Mouse (Mus musculus) embryonic facial prominence, embryonic 13.5 days (tissue): ENCODE results near the gene Laptm4a. TPM values are rescaled to one million over a fixed set of nuclear protein-coding genes. Genes with fewer than 3 reads are reported as not detected.

Experiments used
- ATAC-seq: fragments of 200-750 bp; cut with Nextera tagmentation; 2 replicates; pipeline ENCODE4 v1.8.0; 2017; ENCODE audit warnings: low read depth; ENCODE audit not compliant: insufficient number of reproducible peaks, insufficient read depth, low FRiP score, low TSS enrichment
- H3K27ac ChIP-seq: fragments of 300-500 bp; sonication (generic); 2 replicates; pipeline ENCODE4 v1.5.1; 2015; ENCODE audit warnings: moderate library complexity, mild to moderate bottlenecking, inconsistent platforms
- H3K27me3 ChIP-seq: fragments of 300-500 bp; sonication (generic); 2 replicates; pipeline ENCODE4 v1.6.1; 2015; ENCODE audit warnings: mild to moderate bottlenecking, inconsistent platforms
- H3K36me3 ChIP-seq: fragments of 300-500 bp; sonication (generic); 2 replicates; pipeline ENCODE4 v1.6.1; 2015; ENCODE audit warnings: mild to moderate bottlenecking, inconsistent platforms
- H3K4me1 ChIP-seq: fragments of 300-500 bp; sonication (generic); 2 replicates; pipeline ENCODE4 v1.6.1; 2015; ENCODE audit warnings: inconsistent platforms
- H3K4me2 ChIP-seq: fragments of 300-500 bp; sonication (generic); 2 replicates; pipeline ENCODE4 v1.6.1; 2015; ENCODE audit warnings: moderate library complexity, mild to moderate bottlenecking, inconsistent platforms
- H3K4me3 ChIP-seq: fragments of 300-500 bp; sonication (generic); 2 replicates; pipeline ENCODE4 v1.5.1; 2015; ENCODE audit warnings: mild to moderate bottlenecking, inconsistent platforms
- H3K9ac ChIP-seq: fragments of 300-500 bp; sonication (generic); 2 replicates; pipeline ENCODE4 v1.6.1; 2015; ENCODE audit warnings: mild to moderate bottlenecking, inconsistent platforms
- H3K9me3 ChIP-seq: fragments of 300-500 bp; sonication (generic); 2 replicates; pipeline ENCODE4 v1.6.1; 2016; ENCODE audit warnings: inconsistent platforms
- WGBS: fragments of 180-500 bp; shearing (Covaris S2); methylation state at CpG from one replicate; pipeline ENCODE4 v1.1.7; 2015; ENCODE audit warnings: mixed read lengths; 5-methylcytosine and 5-hydroxymethylcytosine counted together
- polyA plus RNA-seq: library from polyadenylated mRNA; unstranded; fragments of >200 nt; fragmentation: Nextera tagmentation; extraction: Ambion mirVana; gene quantifications from 2 replicates; pipeline ENCODE4 v1.2.1, GENCODE M21; 2015

Laptm4a gene
- polyA plus RNA-seq, 1 experiment from 2014 or later = 384 TPM

GRCm38 (mm10) chr12:8973820-8974465 is 52.5 kb downstream of the Laptm4a start, which contains the start of gene Wdr35:
TSS of gene Wdr35 (plus strand) at chr12:8973892.
- Histone ChIP-seq H3K36me3 (peaks cover 10% of the 10 kb centered on the region), H3K4me3 (peak within 1 kb of the TSS; percentile 75), H3K27ac (peak within 1 kb of the TSS; percentile 76), H3K4me2 (peak within 1 kb of the TSS; percentile 85), H3K27me3 (no peaks in the 10 kb centered on the region), H3K4me1 (peaks cover 14% of the 10 kb centered on the region), H3K9me3 (no peaks in the 10 kb centered on the region), H3K9ac (peak within 1 kb of the TSS; percentile 77)
- peak; percentile 82 for ATAC-seq
- under 1% methylated on average over 45 of the region's 45 CpGs for WGBS

GRCm38 (mm10) chr12:8975076-8975475 is 53.6 kb downstream of the Laptm4a start:
- H3K4me1 ChIP-seq = peaks cover 9% of the 10 kb centered on the region
- H3K27me3 ChIP-seq = no peaks in the 10 kb centered on the region
- no peak overlapping the region for H3K9ac ChIP-seq
- peaks cover 11% of the 10 kb centered on the region for H3K36me3 ChIP-seq
- no peaks in the 10 kb centered on the region for H3K9me3 ChIP-seq
- H3K4me3 ChIP-seq = no peak overlapping the region
- no peak overlapping the region; the same call in 1 of the 2 replicates for H3K4me2 ChIP-seq
- WGBS = 87% methylated on average over 3 of the region's 3 CpGs
- H3K27ac ChIP-seq = no peak overlapping the region
- ATAC-seq = no peak

Other genes starting within 250 kb of the Laptm4a start
- 50.2 and 53.6 TPM in 2 replicates for gene Pum2, start 247.5 kb upstream of the Laptm4a start, polyA plus RNA-seq
- gene Sdc1, start 150.3 kb upstream of the Laptm4a start, polyA plus RNA-seq = 208 TPM in 2 replicates
- 7.8 and 11.7 TPM in 2 replicates for gene Matn3, start 26.3 kb downstream of the Laptm4a start, polyA plus RNA-seq
- 22.6 and 26.5 TPM in 2 replicates for gene Wdr35, start 52.2 kb downstream of the Laptm4a start, polyA plus RNA-seq
- 20.6 and 21.6 TPM in 2 replicates for gene Ttc32, start 108.3 kb downstream of the Laptm4a start, polyA plus RNA-seq